Mouse (Mus musculus): Measurements from ENCODE around the gene Slc38a1. TPM values are rescaled to one million over a fixed set of nuclear protein-coding genes. Genes with fewer than 3 reads are reported as not detected.

The Slc38a1 gene
- 93.0 and 99.8 TPM in 2 replicates for polyA plus RNA-seq (2016; fragmentation: Nextera tagmentation; extraction: Ambion mirVana)

- WGBS = under 1% methylated on average over 65 of the region's 70 CpGs
- peak within 1 kb of the TSS; percentile 90 for H3K9ac ChIP-seq
These were observed at the start of gene Slc38a1 for GRCm38 (mm10) chr15:96642436-96643405. Gene Slc38a1 (minus strand): TSS chr15:96642913.

DNA sequence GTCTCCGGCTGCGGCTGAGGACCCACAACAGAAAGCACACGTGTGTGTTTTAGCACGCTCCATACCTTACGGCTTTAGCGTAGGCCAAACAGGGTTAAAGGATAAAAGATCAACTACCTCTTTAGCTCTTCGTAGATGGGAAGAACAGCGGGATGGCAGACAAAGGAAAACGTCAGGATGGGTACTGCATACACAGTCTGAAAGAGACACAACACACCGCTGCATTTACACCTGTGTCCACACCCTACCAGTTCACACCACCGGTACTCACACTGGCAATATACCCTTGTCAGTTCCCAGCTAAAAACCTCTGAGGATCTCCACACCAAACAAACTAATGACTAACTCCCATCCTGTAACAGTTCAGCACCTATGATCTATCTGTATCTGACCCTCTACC lies 49.7 kb upstream of the Slc38a1 start:
- no peaks in the 10 kb centered on the region for H3K27me3 ChIP-seq (replicated peaks)
- H3K36me3 ChIP-seq = peaks cover 90% of the 10 kb centered on the region
- no peak overlapping the region for H3K27ac ChIP-seq (ENCODE audit: poor library complexity, severe bottlenecking)
- H3K4me3 ChIP-seq = no peak overlapping the region
- ATAC-seq (ENCODE audit: insufficient number of reproducible peaks, low FRiP score) = no peak
- 94% methylated on average over 11 of the region's 11 CpGs for WGBS
- no peak overlapping the region for H3K9ac ChIP-seq
- H3K9me3 ChIP-seq (replicated peaks) = no peaks in the 10 kb centered on the region
- no peak overlapping the region for H3K4me2 ChIP-seq
- peaks cover 47% of the 10 kb centered on the region for H3K4me1 ChIP-seq (replicated peaks)

More at GRCm38 (mm10) chr15:96642436-96643405, at the start of gene Slc38a1:
- peak within 1 kb of the TSS; percentile 93 for H3K27ac ChIP-seq (ENCODE audit: poor library complexity, severe bottlenecking)
- no peaks in the 10 kb centered on the region for H3K9me3 ChIP-seq (replicated peaks)
- ATAC-seq (ENCODE audit: insufficient number of reproducible peaks, low FRiP score) = peak; percentile 70
- H3K4me1 ChIP-seq (replicated peaks) = peaks cover 33% of the 10 kb centered on the region
- no peaks in the 10 kb centered on the region for H3K27me3 ChIP-seq (replicated peaks)
- peak within 1 kb of the TSS; percentile 69 for H3K4me2 ChIP-seq
- H3K4me3 ChIP-seq = peak within 1 kb of the TSS; percentile 67
- peaks cover 7% of the 10 kb centered on the region; the same call in 1 of the 2 replicates for H3K36me3 ChIP-seq

DNA sequence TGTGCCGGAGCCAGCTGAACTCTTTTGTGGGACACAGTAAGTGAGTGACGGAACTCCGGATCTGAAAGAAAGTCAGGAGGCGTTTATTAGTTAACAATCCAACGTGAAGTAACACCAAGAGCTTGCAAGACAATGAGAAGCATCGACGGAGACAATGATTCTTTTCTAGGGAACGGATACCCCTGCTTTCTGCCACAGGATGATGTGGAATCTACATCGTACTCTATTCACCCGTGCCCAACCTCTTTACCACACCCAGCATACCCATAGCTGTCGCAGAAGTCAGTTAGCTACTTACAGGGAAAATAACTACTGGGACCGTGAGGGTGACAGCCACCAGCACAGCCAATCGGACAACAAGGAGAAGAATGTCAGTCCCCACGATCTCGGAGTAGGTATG lies 48.7 kb upstream of the Slc38a1 start:
- no peak overlapping the region for H3K4me2 ChIP-seq
- ATAC-seq (ENCODE audit: insufficient number of reproducible peaks, low FRiP score) = no peak
- H3K4me3 ChIP-seq = no peak overlapping the region
- H3K27me3 ChIP-seq (replicated peaks) = no peaks in the 10 kb centered on the region
- H3K9ac ChIP-seq = no peak overlapping the region
- 89% methylated on average over 15 of the region's 15 CpGs for WGBS
- H3K27ac ChIP-seq (ENCODE audit: poor library complexity, severe bottlenecking) = no peak overlapping the region
- no peaks in the 10 kb centered on the region for H3K9me3 ChIP-seq (replicated peaks)
- H3K36me3 ChIP-seq = peaks cover 88% of the 10 kb centered on the region
- H3K4me1 ChIP-seq (replicated peaks) = peaks cover 39% of the 10 kb centered on the region

DNA sequence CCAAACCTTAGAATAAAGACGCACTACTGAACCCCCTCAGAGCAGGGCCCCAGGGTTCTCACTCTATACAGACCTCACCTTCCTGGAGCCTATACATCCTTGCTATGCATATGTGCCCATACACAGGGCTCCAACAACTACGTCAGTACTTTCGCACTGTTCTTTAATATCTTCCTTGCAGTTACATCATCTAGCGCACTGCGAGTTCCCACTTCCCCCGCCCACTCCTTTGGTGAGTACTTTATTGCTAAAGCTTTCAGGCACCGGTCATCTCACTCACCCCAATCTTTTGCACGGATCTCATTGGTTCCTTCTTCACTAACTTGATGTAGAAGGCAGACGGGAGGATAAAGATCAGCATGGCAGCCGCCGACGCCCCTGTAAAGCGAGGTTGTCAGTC lies 48.1 kb upstream of the Slc38a1 start:
- Histone ChIP-seq H3K9me3 (replicated peaks) (no peaks in the 10 kb centered on the region), H3K4me2 (no peak overlapping the region), H3K4me1 (replicated peaks) (peaks cover 33% of the 10 kb centered on the region), H3K9ac (no peak overlapping the region), H3K36me3 (peaks cover 82% of the 10 kb centered on the region), H3K27ac (ENCODE audit: poor library complexity, severe bottlenecking) (no peak overlapping the region), H3K27me3 (replicated peaks) (no peaks in the 10 kb centered on the region), H3K4me3 (no peak overlapping the region)
- WGBS = 92% methylated on average over 13 of the region's 13 CpGs
- no peak for ATAC-seq (ENCODE audit: insufficient number of reproducible peaks, low FRiP score)

DNA sequence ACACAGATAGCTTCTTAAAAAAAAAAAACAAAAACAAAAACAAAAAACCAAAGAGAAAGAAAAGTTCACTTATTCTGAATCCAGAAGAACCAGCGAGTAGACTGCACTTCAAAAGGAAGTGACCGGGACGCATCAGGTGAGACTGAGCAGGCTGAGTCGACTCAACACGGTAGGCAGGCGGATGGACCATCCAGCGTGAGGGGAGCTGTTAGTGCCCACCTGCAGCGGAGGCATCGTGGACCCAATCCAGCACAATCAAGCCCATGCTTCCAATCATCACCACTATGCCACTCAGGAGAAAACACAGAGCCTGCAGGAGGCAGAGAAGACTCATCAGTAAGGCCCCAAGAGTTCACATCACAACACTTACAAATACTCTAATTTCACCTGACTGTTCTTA lies 47.2 kb upstream of the Slc38a1 start:
- ATAC-seq (ENCODE audit: insufficient number of reproducible peaks, low FRiP score) = no peak
- H3K9me3 ChIP-seq (replicated peaks) = no peaks in the 10 kb centered on the region
- H3K4me3 ChIP-seq = no peak overlapping the region
- H3K4me2 ChIP-seq = no peak overlapping the region
- no peak overlapping the region for H3K27ac ChIP-seq (ENCODE audit: poor library complexity, severe bottlenecking)
- H3K27me3 ChIP-seq (replicated peaks) = no peaks in the 10 kb centered on the region
- H3K4me1 ChIP-seq (replicated peaks) = peaks cover 24% of the 10 kb centered on the region
- H3K36me3 ChIP-seq = peaks cover 73% of the 10 kb centered on the region
- H3K9ac ChIP-seq = no peak overlapping the region
- 87% methylated on average over 9 of the region's 9 CpGs for WGBS

- no peak overlapping the region for H3K4me2 ChIP-seq
- H3K27ac ChIP-seq (ENCODE audit: poor library complexity, severe bottlenecking) = no peak overlapping the region
- no peak for ATAC-seq (ENCODE audit: insufficient number of reproducible peaks, low FRiP score)
- WGBS = 89% methylated on average over 12 of the region's 12 CpGs
- no peak overlapping the region for H3K9ac ChIP-seq
- no peak overlapping the region for H3K4me3 ChIP-seq
- peaks cover 20% of the 10 kb centered on the region for H3K4me1 ChIP-seq (replicated peaks)
- peaks cover 62% of the 10 kb centered on the region for H3K36me3 ChIP-seq
- H3K9me3 ChIP-seq (replicated peaks) = no peaks in the 10 kb centered on the region
- H3K27me3 ChIP-seq (replicated peaks) = no peaks in the 10 kb centered on the region
These were observed 46.1 kb upstream of the Slc38a1 start for GRCm38 (mm10) chr15:96688784-96689318.

- peaks cover 54% of the 10 kb centered on the region for H3K36me3 ChIP-seq
- H3K27ac ChIP-seq (ENCODE audit: poor library complexity, severe bottlenecking) = no peak overlapping the region
- H3K27me3 ChIP-seq (replicated peaks) = no peaks in the 10 kb centered on the region
- no peaks in the 10 kb centered on the region for H3K9me3 ChIP-seq (replicated peaks)
- WGBS = 76% methylated on average over 6 of the region's 6 CpGs
- no peak overlapping the region for H3K4me3 ChIP-seq
- 0 out of 2 replicates have a peak, but pooled peaks have one; percentile 30 for ATAC-seq (ENCODE audit: insufficient number of reproducible peaks, low FRiP score)
- H3K4me2 ChIP-seq = no peak overlapping the region
- H3K4me1 ChIP-seq (replicated peaks) = peaks cover 12% of the 10 kb centered on the region
- H3K9ac ChIP-seq = no peak overlapping the region
These were observed 45.3 kb upstream of the Slc38a1 start for GRCm38 (mm10) chr15:96688036-96688435.

GRCm38 (mm10) chr15:96687366-96687765 lies 44.7 kb upstream of the Slc38a1 start:
- Histone ChIP-seq H3K27ac (ENCODE audit: poor library complexity, severe bottlenecking) (no peak overlapping the region), H3K36me3 (peaks cover 47% of the 10 kb centered on the region), H3K4me1 (replicated peaks) (peaks cover 7% of the 10 kb centered on the region; the same call in 1 of the 2 replicates), H3K27me3 (replicated peaks) (no peaks in the 10 kb centered on the region), H3K4me2 (no peak overlapping the region), H3K4me3 (no peak overlapping the region), H3K9me3 (replicated peaks) (no peaks in the 10 kb centered on the region), H3K9ac (no peak overlapping the region)
- ATAC-seq (ENCODE audit: insufficient number of reproducible peaks, low FRiP score) = no peak
- WGBS = 54% methylated on average over 1 of the region's 1 CpGs

- ATAC-seq (ENCODE audit: insufficient number of reproducible peaks, low FRiP score) = no peak
- WGBS = 75% methylated on average over 9 of the region's 9 CpGs
- peaks cover 7% of the 10 kb centered on the region; the same call in 1 of the 2 replicates for H3K4me1 ChIP-seq (replicated peaks)
- no peak overlapping the region for H3K9ac ChIP-seq
- peaks cover 39% of the 10 kb centered on the region for H3K36me3 ChIP-seq
- H3K27me3 ChIP-seq (replicated peaks) = no peaks in the 10 kb centered on the region
- no peaks in the 10 kb centered on the region for H3K9me3 ChIP-seq (replicated peaks)
- no peak overlapping the region for H3K4me3 ChIP-seq
- no peak overlapping the region for H3K27ac ChIP-seq (ENCODE audit: poor library complexity, severe bottlenecking)
- no peak overlapping the region for H3K4me2 ChIP-seq
These were observed 43.8 kb upstream of the Slc38a1 start for GRCm38 (mm10) chr15:96686201-96687159.

DNA sequence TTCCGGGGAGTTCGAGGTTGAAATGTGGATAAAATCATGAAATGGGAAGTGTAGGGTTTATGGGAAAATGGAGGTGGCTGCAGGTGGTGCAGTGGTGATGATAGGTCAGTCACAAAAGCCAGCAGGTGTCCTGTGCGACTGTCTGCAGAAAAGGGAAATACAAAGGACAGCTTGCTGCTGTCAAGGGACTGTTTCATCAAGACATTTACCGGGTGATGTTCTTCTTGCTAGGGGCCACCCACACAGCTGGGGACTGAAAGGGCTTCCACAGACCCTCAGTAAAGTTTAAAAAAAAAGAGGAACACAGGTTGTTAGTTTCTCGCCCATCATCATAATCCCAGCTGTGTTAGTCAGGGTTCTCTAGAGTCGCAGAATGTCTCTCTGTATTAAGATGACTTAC lies 42.6 kb upstream of the Slc38a1 start:
- H3K4me2 ChIP-seq = no peak overlapping the region
- H3K9me3 ChIP-seq (replicated peaks) = no peaks in the 10 kb centered on the region
- H3K27ac ChIP-seq (ENCODE audit: poor library complexity, severe bottlenecking) = no peak overlapping the region
- no peak for ATAC-seq (ENCODE audit: insufficient number of reproducible peaks, low FRiP score)
- WGBS = 73% methylated on average over 6 of the region's 6 CpGs
- H3K4me1 ChIP-seq (replicated peaks) = peaks cover 7% of the 10 kb centered on the region; the same call in 1 of the 2 replicates
- H3K9ac ChIP-seq = no peak overlapping the region
- no peak overlapping the region for H3K4me3 ChIP-seq
- peaks cover 27% of the 10 kb centered on the region for H3K36me3 ChIP-seq
- 0 out of 2 replicates have a peak, but pooled peaks cover 5% of the 10 kb centered on the region for H3K27me3 ChIP-seq (replicated peaks)
